Mouse (Mus musculus): Measurements from ENCODE around the gene Snx29.

- TF ChIP-seq CTCF (conservative IDR thresholded peaks at IDR 0.05; ENCODE audit: low read length) (no peak), POU5F1 (IDR thresholded peaks at IDR 0.05; ENCODE audit: borderline replicate concordance, low read length) (no peak)
These were observed 9.2 kb upstream of the Snx29 start, which contains the start of gene Tnfrsf17 for GRCm38 (mm10) chr16:11313512-11313911.

Data from E14TG2a.4 (cell line).